Mouse (Mus musculus) embryo, embryonic 10.5 days (tissue): ENCODE data around the gene Ap3b1.
"Not testable (repeated sequence)": the region's sequence is repeated elsewhere in the genome, so short reads cannot be mapped to it uniquely, and the experiment has no call there.

ENCODE experiments used
- DNase-seq: peaks from one replicate; pipeline ENCODE4 v3.0.0-alpha.2; 2015; ENCODE audit warnings: low spot score

Ap3b1 gene

DNA sequence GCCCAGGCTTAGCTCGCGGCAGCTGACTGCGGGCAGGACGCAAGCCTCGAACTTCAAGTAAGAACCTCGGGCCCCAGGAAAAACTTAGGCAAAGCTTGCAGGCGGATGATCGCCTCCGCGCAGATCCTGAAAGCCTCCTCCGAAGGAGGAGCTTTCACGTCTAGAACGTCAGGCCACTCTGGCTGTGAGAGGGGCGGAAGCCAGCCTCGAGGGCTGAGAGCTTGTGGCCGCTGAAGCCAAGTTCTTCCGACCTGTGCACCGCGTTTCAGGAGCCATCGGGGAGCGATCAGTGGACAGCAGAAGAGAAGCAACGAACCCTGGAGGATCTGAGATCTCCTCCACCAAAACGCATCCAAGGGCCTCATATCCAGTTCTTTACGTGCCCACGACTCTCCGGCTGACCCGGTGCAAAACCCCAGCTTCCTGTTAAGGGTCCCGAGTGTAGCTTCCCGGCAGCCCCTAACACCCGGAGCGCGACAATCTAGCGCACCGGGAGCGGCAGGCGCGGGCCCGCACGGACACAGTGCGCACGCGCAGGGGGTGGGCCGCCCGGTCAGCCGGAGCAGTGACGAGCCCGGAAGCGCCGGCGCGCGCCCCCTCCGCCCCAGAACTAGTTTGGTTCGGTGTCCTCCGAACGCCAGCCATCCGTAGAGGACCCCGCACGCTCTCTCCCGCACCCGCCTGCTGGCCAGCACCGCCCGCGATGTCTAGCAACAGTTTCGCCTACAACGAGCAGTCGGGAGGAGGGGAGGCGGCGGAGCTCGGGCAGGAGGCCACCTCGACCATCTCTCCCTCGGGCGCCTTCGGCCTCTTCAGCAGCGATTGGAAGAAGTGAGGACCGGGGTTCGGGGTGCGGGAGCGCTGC lies at the start of gene Ap3b1:
TSS of gene Ap3b1 (plus strand) at position 560 of the 865 bp plus-strand sequence.
- DNase-seq: peak; percentile 93

DNA sequence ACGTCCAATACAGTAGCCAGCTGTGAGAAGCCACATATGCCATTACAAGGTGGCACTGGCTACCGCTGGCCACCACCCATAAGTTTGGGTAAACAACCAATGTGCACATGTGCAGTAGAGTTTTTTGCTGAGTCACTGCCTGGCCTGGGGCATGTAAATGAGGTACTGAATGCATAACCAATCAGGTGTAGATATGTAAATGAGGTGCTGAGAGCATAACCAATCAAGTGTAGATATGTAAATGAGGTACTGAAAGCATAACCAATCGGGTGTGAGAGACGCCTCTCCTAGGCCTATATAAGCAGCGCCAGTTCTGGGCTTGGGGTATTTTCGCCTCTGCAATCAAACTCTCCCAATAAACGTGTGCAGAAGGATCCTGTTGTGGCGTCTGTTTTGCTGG lies 45.9 kb upstream of the Ap3b1 start:
- not testable (repeated sequence) for DNase-seq

DNA sequence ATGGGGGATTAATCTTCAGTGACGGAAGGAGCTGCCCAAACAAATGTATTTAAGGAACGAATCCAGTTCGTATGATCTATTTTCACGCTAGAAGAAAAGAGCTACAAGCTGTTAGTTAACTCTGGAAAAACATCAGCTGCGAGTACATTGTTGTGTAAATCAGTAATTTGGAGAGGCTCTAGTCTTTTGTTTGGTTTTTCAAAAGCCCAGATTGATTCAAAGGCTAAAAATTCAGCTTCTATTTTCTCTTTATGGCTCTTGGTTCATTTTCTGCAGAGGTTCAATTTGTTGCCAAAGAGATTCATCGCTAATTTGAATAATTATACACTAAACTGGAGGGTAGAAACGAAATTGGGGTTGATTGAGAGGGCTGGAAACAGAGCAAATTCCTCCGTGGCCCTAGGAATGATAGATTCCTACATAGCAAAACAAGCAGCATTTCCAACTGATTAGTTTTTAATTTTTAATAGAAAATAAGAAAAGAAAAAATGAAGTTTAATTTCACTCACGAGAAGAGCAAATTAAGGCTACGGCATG lies 41.7 kb upstream of the Ap3b1 start:
- peak; percentile 11 for DNase-seq

DNA sequence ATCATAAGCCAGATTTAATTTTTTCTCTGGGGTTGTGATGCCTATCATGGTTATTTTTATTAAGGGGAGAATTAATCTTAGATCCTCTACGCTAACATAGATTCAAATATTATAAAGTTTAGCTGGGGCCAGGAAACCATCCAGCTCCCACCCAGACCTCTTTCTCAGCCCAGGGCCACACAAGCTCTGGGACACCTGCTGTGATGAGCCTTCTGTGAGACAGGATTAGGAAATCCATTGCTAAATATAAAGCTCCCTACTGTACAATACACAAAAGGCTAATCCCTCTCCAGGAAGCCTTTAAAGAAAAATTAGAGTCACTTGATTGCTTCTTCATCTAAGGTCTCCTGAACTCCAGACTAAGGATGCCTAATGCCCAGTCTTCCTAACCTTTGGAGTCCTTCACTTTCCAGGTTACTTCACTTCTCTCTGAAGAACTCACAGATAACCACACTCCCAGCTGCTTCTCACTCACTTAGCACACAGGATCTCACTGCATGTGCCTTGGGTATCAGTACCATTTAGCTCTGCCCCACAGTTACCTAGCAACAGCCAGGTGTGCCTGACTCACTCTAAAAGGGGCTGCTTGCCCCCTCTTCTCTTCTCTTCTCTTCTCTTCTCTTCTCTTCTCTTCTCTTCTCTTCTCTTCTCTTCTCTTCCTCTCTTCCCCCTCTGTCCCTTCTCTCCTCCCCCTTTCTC lies 37.5 kb upstream of the Ap3b1 start:
- DNase-seq: no peak

DNA sequence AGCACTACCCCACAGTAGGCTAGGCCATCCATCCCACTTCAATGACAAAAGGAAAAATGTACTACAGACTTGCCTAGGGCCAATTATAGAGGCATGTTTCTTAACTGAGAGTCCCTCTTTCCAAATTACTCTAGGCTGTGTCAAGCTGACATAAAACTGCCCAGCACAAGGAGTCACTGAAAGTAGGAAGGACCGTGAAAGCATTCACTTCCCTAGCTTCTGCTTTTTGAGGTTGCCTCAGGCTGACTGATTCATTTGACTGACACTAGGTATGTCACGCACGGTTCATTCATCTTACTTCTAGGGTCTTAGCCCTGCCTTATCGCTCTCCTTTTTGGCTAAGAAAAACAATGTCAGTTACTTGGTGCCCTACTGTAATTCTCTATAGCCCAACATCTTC lies 36.3 kb upstream of the Ap3b1 start:
- no peak for DNase-seq

- peak; percentile 23 for DNase-seq
These were observed 30.7 kb upstream of the Ap3b1 start for GRCm38 (mm10) chr13:94328063-94328462.

DNA sequence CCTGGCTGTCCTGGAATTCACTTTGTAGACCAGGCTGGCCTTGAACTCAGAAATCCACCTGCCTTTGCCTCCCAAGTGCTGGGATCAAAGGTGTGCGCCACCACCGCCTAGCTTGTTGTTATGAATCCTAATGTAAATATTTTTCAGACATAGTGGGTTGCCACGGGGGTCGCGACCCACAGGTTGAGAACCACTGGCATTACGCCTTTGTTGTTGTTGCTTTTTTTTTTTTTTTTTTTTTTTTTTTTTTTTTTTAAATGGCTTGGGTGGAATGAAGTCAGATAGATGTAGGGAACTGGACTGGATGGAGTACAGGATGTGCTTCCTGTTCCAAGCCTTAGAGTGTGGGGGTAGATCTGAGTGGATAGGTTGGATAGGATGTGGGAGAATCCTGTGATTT lies 29.8 kb upstream of the Ap3b1 start:
- not testable (repeated sequence) for DNase-seq

- DNase-seq: no peak
These were observed 28.3 kb upstream of the Ap3b1 start for GRCm38 (mm10) chr13:94330392-94330979.

DNA sequence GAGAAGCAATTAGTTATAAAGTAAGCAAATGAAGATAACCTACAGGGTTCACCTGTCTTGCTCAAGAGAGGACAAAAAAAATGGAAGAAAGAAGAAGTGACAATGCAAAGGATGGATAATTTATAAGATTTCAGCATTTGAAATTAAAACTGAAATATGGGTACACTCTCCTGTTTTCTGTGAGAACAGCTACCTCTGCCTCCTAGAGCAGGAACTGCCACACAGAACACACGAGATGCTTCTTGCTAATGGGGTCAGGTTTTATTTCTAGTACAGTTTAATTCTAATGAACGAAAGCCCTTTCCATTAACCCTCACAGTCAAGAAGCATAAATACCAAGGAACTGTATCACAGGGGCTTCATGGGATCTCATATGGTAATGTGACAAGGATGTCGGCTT lies 20.4 kb upstream of the Ap3b1 start:
- DNase-seq: no peak

- DNase-seq: no peak
These were observed 15.6 kb upstream of the Ap3b1 start for GRCm38 (mm10) chr13:94343192-94343591.

GRCm38 (mm10) chr13:94344600-94344999 lies 14.2 kb upstream of the Ap3b1 start:
- DNase-seq: not testable (repeated sequence)

GRCm38 (mm10) chr13:94354584-94354983 lies 4.2 kb upstream of the Ap3b1 start:
- no peak for DNase-seq

DNA sequence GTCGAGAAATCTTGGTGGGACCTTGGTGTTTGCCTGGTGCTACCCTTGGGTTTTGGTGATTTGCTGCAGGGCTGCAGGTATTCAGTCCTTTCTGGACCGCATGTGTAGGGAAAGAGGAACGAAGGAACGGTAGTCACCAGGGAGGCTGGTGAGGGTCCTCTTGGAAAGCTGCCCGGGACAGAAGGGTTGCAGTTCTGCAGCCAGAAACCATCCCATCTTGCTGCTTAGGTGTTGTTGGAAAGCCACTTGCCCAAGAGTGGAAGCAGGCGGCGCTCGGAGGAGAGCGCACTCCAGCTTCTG lies 709 bp upstream of the Ap3b1 start:
- no peak for DNase-seq

- peak; percentile 35 for DNase-seq
These were observed 641 bp downstream of the Ap3b1 start for GRCm38 (mm10) chr13:94359282-94359920.

- not testable (repeated sequence) for DNase-seq
These were observed 2.3 kb downstream of the Ap3b1 start for GRCm38 (mm10) chr13:94361013-94361580.

GRCm38 (mm10) chr13:94364336-94364735 lies 5.6 kb downstream of the Ap3b1 start:
- DNase-seq: no peak

- DNase-seq: no peak
These were observed 6.5 kb downstream of the Ap3b1 start for GRCm38 (mm10) chr13:94365108-94365907.

GRCm38 (mm10) chr13:94367869-94368268 lies 9.1 kb downstream of the Ap3b1 start:
- DNase-seq: no peak

- no peak for DNase-seq
These were observed 11.8 kb downstream of the Ap3b1 start for GRCm38 (mm10) chr13:94370521-94370920.

GRCm38 (mm10) chr13:94372066-94372465 lies 13.3 kb downstream of the Ap3b1 start:
- DNase-seq: no peak

GRCm38 (mm10) chr13:94374131-94374530 lies 15.4 kb downstream of the Ap3b1 start:
- DNase-seq: no peak
